Mouse (Mus musculus) erythroblast, embryonic 14.5 days (primary cell): Measurements from ENCODE around the gene Gkn1.

Experiments used
- GATA1 ChIP-seq: IDR thresholded peaks from 2 replicates; pipeline ENCODE4 v1.6.1; 2012; ENCODE audit warnings: low read length, inconsistent platforms, mixed read lengths
- TAL1 ChIP-seq: IDR thresholded peaks from 3 replicates; pipeline ENCODE4 v1.6.1; 2012; ENCODE audit warnings: low read length, inconsistent platforms, mixed read lengths

- TF ChIP-seq GATA1, result no peak
- TF ChIP-seq TAL1, result no peak
These were observed 48.8 kb downstream of the Gkn1 start for GRCm38 (mm10) chr6:87301991-87302390.
